Mouse (Mus musculus) v-Abl transformed pro-B cells (cell line): ENCODE measurements around the gene Prpf3.
"Not testable (repeated sequence)": the region's sequence is repeated elsewhere in the genome, so short reads cannot be mapped to it uniquely, and the experiment has no call there.

Experiments used
- in situ Hi-C, 2 experiments: fragments of 400-800 bp; cut with MboI; formaldehyde crosslinking; loops; one replicate each; pipeline ENCODE4 v1.15.1; 2025; ENCODE audit not compliant: unreplicated experiment in 2 of 2

Gene Prpf3

GRCm38 (mm10) chr3:95842503-95843214, 13.0 kb downstream of the Prpf3 start:
- in situ Hi-C loops = no loop called here

GRCm38 (mm10) chr3:95839250-95839649, 16.4 kb downstream of the Prpf3 start:
- in situ Hi-C loops = no loop called here

GRCm38 (mm10) chr3:95829053-95829452, 26.6 kb downstream of the Prpf3 start:
- in situ Hi-C loops = no loop called here

GRCm38 (mm10) chr3:95826275-95826674, 29.4 kb downstream of the Prpf3 start:
- in situ Hi-C loops = no loop called here

GRCm38 (mm10) chr3:95820046-95821010, 35.4 kb downstream of the Prpf3 start:
- in situ Hi-C loops = loop anchor here in 1 of 2 experiments (5.0 kb wide), 1 partner anchor 603 kb away; the partner anchor contains the start of gene Gabpb2

GRCm38 (mm10) chr3:95819351-95819985, 36.2 kb downstream of the Prpf3 start:
- in situ Hi-C loops = no loop called here

- in situ Hi-C loops = no loop called here
Observed at GRCm38 (mm10) chr3:95818571-95819288, 37.0 kb downstream of the Prpf3 start, which contains the start of gene Rprd2. Gene Rprd2 (minus strand): TSS chr3:95818863.

GRCm38 (mm10) chr3:95818026-95818511, 37.6 kb downstream of the Prpf3 start:
- in situ Hi-C loops = no loop called here

- in situ Hi-C loops = no loop called here
Observed at GRCm38 (mm10) chr3:95816681-95817080, 39.0 kb downstream of the Prpf3 start.

- in situ Hi-C loops = no loop called here
Observed at GRCm38 (mm10) chr3:95808384-95808783, 47.3 kb downstream of the Prpf3 start.

GRCm38 (mm10) chr3:95807630-95808029, 48.1 kb downstream of the Prpf3 start:
- in situ Hi-C loops = not testable (repeated sequence)

GRCm38 (mm10) chr3:95806677-95807076, 49.0 kb downstream of the Prpf3 start:
- in situ Hi-C loops = no loop called here

GRCm38 (mm10) chr3:95803851-95804250, 51.8 kb downstream of the Prpf3 start:
- in situ Hi-C loops = no loop called here

GRCm38 (mm10) chr3:95798756-95799155, 56.9 kb downstream of the Prpf3 start:
- in situ Hi-C loops = no loop called here

GRCm38 (mm10) chr3:95794299-95794698, 61.4 kb downstream of the Prpf3 start:
- in situ Hi-C loops = no loop called here

GRCm38 (mm10) chr3:95793662-95794061, 62.0 kb downstream of the Prpf3 start:
- in situ Hi-C loops = no loop called here

GRCm38 (mm10) chr3:95785501-95785900, 70.2 kb downstream of the Prpf3 start:
- in situ Hi-C loops = no loop called here
